ENCODE assay signal across 9 mouse cellular contexts in genomic region chr9:118920798-118921515, GRCm38 (mm10). TPM values are rescaled to one million over a fixed set of nuclear protein-coding genes. Genes with fewer than 3 reads are reported as not detected.
DNase-seq lines count a peak whose midpoint lies in the region; ATAC-seq and TF ChIP-seq lines count a peak whose summit lies in the region.
"Had no signal": no experiment of that assay in that cellular context is flagged by ENCODE, and none has a peak within 500 bp of the region (broad histone marks: within the 10 kb centered on the region; RNA-seq: fewer than 3 reads in every experiment).

No protein-coding gene starts in this region.

- no peak overlapping the region for H3K9ac ChIP-seq in midbrain, embryonic 11.5 days (ENCODE audit: low read length)
- no peak overlapping the region for H3K9ac ChIP-seq in midbrain, embryonic 16.5 days (ENCODE audit: low read depth, low read length)
- H3K9ac ChIP-seq in liver, embryonic 14.5 days (replicated peaks) = no peak overlapping the region
- H3K9ac ChIP-seq: embryonic facial prominence, embryonic 13.5 days had no signal

- TF ChIP-seq EP300 in liver, embryonic 14.5 days (IDR thresholded peaks at IDR 0.05; ENCODE audit: low read depth) = no peak

- WGBS in midbrain, embryonic 11.5 days = 56% methylated on average over 12 of the region's 12 CpGs
- 45% methylated on average over 12 of the region's 12 CpGs for WGBS in midbrain, embryonic 16.5 days
- 43% methylated on average over 12 of the region's 12 CpGs for WGBS in liver, embryonic 14.5 days (ENCODE audit: insufficient replicate concordance)

- H3K4me3 ChIP-seq in midbrain, embryonic 11.5 days (ENCODE audit: low read depth, low read length) = no peak overlapping the region
- no peak overlapping the region for H3K4me3 ChIP-seq in midbrain, embryonic 16.5 days (ENCODE audit: low read depth, low read length)
- no peak overlapping the region for H3K4me3 ChIP-seq in liver, embryonic 14.5 days (ENCODE audit: insufficient read depth in 1 of 2, low read depth in 2 of 2, low read length in 2 of 2)
- H3K4me3 ChIP-seq: embryonic facial prominence, embryonic 13.5 days had no signal

- no peak overlapping the region for H3K27ac ChIP-seq in midbrain, embryonic 11.5 days (ENCODE audit: low read depth, low read length)
- no peak overlapping the region for H3K27ac ChIP-seq in midbrain, embryonic 16.5 days (ENCODE audit: low read length)
- H3K27ac ChIP-seq in liver, embryonic 14.5 days = no peak overlapping the region
- H3K27ac ChIP-seq: embryonic facial prominence, embryonic 13.5 days had no signal

- ATAC-seq in midbrain, embryonic 11.5 days (ENCODE audit: low FRiP score) = 0 out of 2 replicates have a peak, but pooled peaks have one; percentile 15
- ATAC-seq in midbrain, embryonic 16.5 days = no peak
- no peak for ATAC-seq in liver, embryonic 14.5 days (ENCODE audit: insufficient read depth)

- no peak overlapping the region for H3K4me2 ChIP-seq in midbrain, embryonic 11.5 days
- no peak overlapping the region for H3K4me2 ChIP-seq in midbrain, embryonic 16.5 days (ENCODE audit: low read length)
- no peak overlapping the region for H3K4me2 ChIP-seq in liver, embryonic 14.5 days (ENCODE audit: low read depth)
- H3K4me2 ChIP-seq: embryonic facial prominence, embryonic 13.5 days had no signal

- no peaks in the 10 kb centered on the region for H3K36me3 ChIP-seq in midbrain, embryonic 11.5 days (ENCODE audit: control insufficient read depth, insufficient read depth, low read length)
- H3K36me3 ChIP-seq in midbrain, embryonic 16.5 days (ENCODE audit: control insufficient read depth, insufficient read depth, low read length) = no peaks in the 10 kb centered on the region
- no peaks in the 10 kb centered on the region for H3K36me3 ChIP-seq in liver, embryonic 14.5 days (replicated peaks; ENCODE audit: control insufficient read depth, insufficient read depth, low read depth)
- H3K36me3 ChIP-seq: embryonic facial prominence, embryonic 13.5 days had no signal

- peak; percentile 98 for DNase-seq in midbrain, embryonic 11.5 days (ENCODE audit: low spot score, missing footprints)
- DNase-seq in cerebellum, postnatal 25 days = peak; percentile 75 to 83
- peak; percentile 64 for DNase-seq in gastrocnemius, postnatal 25 days
- DNase-seq in kidney, postnatal 36 days = peak; percentile 84 to 94
- no peak for DNase-seq in liver, embryonic 14.5 days (ENCODE audit: low read depth in 3 of 3, low spot score in 3 of 3)
- peak; percentile 84 for DNase-seq in right cerebral cortex, adult 2 months (ENCODE audit: low spot score in 2 of 2)
- DNase-seq in urinary bladder, adult 18-20 months (ENCODE audit: low spot score in 2 of 2) = peak; percentile 62 to 76

- TF ChIP-seq CTCF in liver, embryonic 14.5 days (IDR thresholded peaks at IDR 0.05; ENCODE audit: low read depth) = peak; percentile 92

- no peaks in the 10 kb centered on the region for H3K9me3 ChIP-seq in midbrain, embryonic 11.5 days (ENCODE audit: control insufficient read depth, low read length)
- H3K9me3 ChIP-seq in midbrain, embryonic 16.5 days (replicated peaks; ENCODE audit: control insufficient read depth, low read length, poor library complexity, severe bottlenecking) = no peaks in the 10 kb centered on the region
- H3K9me3 ChIP-seq in liver, embryonic 14.5 days (ENCODE audit: control insufficient read depth, low read length) = no peaks in the 10 kb centered on the region
- H3K9me3 ChIP-seq: embryonic facial prominence, embryonic 13.5 days had no signal

- peaks cover 9% of the 10 kb centered on the region; the same call in 1 of the 2 replicates for H3K4me1 ChIP-seq in midbrain, embryonic 11.5 days (ENCODE audit: control insufficient read depth, insufficient read depth, low read length)
- H3K4me1 ChIP-seq in midbrain, embryonic 16.5 days (ENCODE audit: control insufficient read depth, insufficient read depth, low read length) = peaks cover 7% of the 10 kb centered on the region
- H3K4me1 ChIP-seq in liver, embryonic 14.5 days (replicated peaks; ENCODE audit: control insufficient read depth in 2 of 2, insufficient read depth in 2 of 2, low read length in 1 of 2) = peaks cover 2 to 6% of the 10 kb centered on the region in 2 experiments; a peak in 3 of 4 replicates

- H3K27me3 ChIP-seq in midbrain, embryonic 11.5 days (ENCODE audit: control insufficient read depth, insufficient read depth, low read length) = no peaks in the 10 kb centered on the region; the same call in 1 of the 2 replicates
- H3K27me3 ChIP-seq in midbrain, embryonic 16.5 days (ENCODE audit: control insufficient read depth, insufficient read depth, low read depth, low read length) = peaks cover 2% of the 10 kb centered on the region; the same call in 1 of the 2 replicates
- no peaks in the 10 kb centered on the region for H3K27me3 ChIP-seq in liver, embryonic 14.5 days (ENCODE audit: control insufficient read depth, insufficient read depth, low read length)
- H3K27me3 ChIP-seq: embryonic facial prominence, embryonic 13.5 days had no signal

RNA-seq across cellular contexts. Expression of gene Ctdspl, which starts 5.3 kb away (rescaled TPM):
- 4.9 and 5.5 TPM in 2 replicates for polyA plus RNA-seq in midbrain, embryonic 11.5 days (2014; fragmentation: Nextera tagmentation; extraction: Ambion mirVana)
- 8.8 and 10.9 TPM in 2 replicates for polyA plus RNA-seq in midbrain, embryonic 16.5 days (2015; fragmentation: Nextera tagmentation; extraction: Ambion mirVana)
- total RNA-seq in gastrocnemius, postnatal 25 days (2021) = 1 to 10 TPM; 5.5 to 8.6 TPM
- 3.3 and 3.6 TPM in 2 replicates for polyA plus RNA-seq in liver, embryonic 14.5 days (2012; rRNA removed)
- polyA plus RNA-seq in liver, embryonic 14.5 days (2014; fragmentation: Nextera tagmentation; extraction: Ambion mirVana) = 2.3 and 3.2 TPM in 2 replicates

Comparison
In these comparisons a context has a peak if more than half of its experiments do, and no peak if none do; other contexts are left out.
1. DNase-seq: peak in midbrain, embryonic 11.5 days (single experiment), cerebellum, postnatal 25 days (2 of 2), gastrocnemius, postnatal 25 days (single experiment), kidney, postnatal 36 days (2 of 2), right cerebral cortex, adult 2 months (2 of 2) and urinary bladder, adult 18-20 months (2 of 2); none in liver, embryonic 14.5 days (0 of 3).